Mouse (Mus musculus): ENCODE results near the gene Ltb4r1.

DNA sequence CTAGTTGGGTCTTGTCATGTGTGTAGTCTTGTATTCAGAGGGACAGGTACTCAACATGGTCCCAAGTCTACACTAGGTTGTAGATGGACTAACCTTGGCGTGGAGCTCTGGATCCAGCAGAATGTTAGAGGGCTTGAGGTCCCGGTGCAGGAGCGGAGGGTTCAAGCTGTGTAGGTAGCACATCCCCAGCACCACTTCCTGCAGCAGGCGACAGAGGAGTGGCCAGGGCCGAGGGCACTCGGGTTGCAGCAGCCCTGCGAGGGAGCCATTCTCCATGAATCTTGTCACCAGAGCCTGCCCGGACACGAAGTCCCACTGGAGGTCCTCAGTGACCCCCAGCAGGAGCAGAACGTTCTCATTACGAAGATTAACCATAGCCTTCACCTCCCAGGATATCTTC lies 22.0 kb downstream of the Ltb4r1 start:
- TF ChIP-seq CTCF (IDR thresholded peaks at IDR 0.05; ENCODE audit: insufficient read depth, low read length) (no peak), POLR2A (IDR thresholded peaks at IDR 0.05; ENCODE audit: borderline replicate concordance, extremely low read depth, low read depth, low read length) (no peak)

Data from lung, adult 2 months (tissue).